Mouse (Mus musculus) adrenal gland, postnatal 4 days (tissue): ENCODE results near the gene Aebp1. TPM values are rescaled to one million over a fixed set of nuclear protein-coding genes. Genes with fewer than 3 reads are reported as not detected.
"Not testable (repeated sequence)": the region's sequence is repeated elsewhere in the genome, so short reads cannot be mapped to it uniquely, and the experiment has no call there.

Source experiments
- DNase-seq, 2 experiments: peaks; one replicate each; pipeline ENCODE4 v3.0.0; 2021 to 2022; ENCODE audit warnings: low spot score in 2 of 2, mixed read lengths in 2 of 2
- total RNA-seq, 2 experiments: library from RNA; stranded (reverse); gene quantifications; 2 replicates each; pipeline ENCODE4 v1.2.3; 2021

Gene Aebp1
- total RNA-seq, 2 experiments from 2014 or later, result 293 to 325 TPM

DNA sequence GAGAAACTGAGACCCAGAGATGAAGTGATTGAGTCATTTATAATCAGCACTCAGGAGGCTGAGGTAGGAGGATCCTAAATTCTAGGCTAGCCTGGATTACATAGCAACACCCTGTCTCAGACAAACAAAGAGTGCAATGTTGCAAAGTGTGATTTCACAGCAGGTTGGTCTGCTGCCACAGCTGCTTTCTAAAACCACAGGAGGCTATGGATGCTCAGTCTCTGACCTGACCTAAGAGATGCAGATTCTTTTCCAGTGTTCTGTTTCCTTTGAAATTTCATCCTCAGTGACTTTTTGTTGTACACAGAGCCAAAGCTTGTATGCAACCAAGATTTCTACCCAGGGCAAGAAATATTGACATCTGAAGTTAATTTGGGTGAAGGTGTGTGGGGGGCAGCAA is 6.3 kb upstream of the Aebp1 start:
- DNase-seq, result no peak

GRCm38 (mm10) chr11:5855902-5856301 is 5.8 kb upstream of the Aebp1 start:
- DNase-seq, result no peak

GRCm38 (mm10) chr11:5856479-5857130 is 5.1 kb upstream of the Aebp1 start:
- no peak for DNase-seq

GRCm38 (mm10) chr11:5858723-5859122 is 3.0 kb upstream of the Aebp1 start:
- no peak for DNase-seq

DNA sequence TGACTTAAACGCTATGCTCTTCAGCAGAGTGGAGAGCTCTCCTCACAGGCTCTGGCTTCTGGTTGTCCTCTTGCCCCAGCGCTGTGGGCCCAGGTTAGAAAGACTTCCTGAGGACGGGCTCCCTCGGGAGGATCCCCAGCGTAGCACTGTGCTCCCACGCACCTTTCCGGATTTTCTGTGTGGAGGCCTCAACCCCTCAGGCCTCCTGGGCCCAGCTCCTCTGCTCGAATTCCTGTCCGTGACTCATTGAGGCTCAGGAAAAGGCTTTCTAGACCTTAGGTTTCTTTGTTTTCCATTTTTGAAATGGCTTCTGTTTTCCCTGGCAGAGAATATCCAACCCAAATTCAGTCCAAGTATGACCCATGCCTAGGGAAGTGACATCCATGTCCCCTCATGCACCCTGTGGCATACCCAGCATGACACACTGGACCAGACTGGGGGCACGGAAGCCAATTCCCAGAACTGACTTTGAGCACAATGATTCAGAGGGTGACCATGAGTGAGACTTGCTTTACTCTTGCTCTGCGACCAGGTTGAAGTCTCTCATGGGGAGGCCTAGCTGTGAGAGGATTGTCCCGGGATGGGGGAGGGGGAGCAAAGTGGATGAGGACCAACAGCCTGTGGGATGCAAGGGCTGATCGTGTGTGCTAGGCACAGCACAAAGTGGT is 1.7 kb upstream of the Aebp1 start:
- no peak for DNase-seq

DNA sequence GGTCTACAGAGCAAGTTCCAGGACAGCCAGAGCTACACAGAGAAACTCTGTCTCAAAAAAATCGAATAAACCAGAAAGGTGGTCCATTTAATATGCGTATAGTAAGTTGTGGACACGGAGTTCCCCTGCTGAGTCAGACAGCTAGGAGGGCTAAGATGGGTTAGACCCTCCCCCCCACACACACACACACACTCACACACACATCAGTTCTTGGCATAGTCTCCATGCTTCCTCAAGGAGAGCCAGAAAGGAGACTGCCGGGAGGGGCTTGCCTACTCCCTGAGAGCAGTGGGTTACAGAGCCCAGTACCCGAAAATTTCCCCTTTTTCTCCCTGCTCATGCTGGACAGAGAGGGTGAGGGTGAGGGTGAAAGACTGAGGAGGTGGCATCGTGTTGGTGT is 1.1 kb upstream of the Aebp1 start:
- DNase-seq, result no peak

GRCm38 (mm10) chr11:5862394-5863105 is 803 bp downstream of the Aebp1 start:
- peak in 1 of 2 experiments; percentile 53 for DNase-seq

DNA sequence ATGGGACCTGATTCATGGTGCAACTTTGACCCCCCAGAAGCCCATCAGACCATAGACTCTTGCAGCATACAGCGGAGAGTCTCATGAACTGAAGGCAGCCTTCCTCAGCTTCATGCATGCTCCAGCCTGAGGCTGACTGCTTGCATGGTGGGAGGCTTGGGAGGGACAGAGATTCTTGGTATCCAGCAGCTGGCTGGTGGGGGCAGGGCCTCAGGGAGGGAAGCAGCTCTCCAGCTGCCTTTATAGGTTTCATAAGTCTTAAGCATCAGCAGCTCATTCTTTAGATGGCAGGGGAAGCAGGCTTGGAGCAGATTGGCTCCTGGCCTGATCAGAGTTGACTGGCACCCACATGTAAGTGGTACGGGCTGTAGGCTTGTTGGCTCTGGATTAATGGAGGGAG is 5.4 kb downstream of the Aebp1 start:
- DNase-seq, result no peak

DNA sequence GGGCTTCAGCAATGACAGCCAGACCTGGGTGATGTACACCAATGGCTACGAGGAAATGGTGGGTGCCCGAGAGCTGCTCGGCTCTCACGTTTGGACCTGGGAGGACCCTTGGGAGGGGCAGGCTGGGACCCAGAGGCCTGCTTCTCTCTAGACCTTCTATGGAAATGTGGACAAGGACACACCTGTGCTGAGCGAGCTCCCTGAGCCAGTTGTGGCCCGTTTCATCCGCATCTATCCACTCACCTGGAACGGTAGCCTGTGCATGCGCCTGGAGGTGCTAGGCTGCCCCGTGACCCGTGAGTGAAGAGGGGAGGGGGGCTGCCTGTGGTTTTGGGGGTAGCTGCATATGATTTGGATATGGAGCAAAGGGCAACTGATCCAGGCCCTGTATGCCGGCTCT is 6.6 kb downstream of the Aebp1 start:
- DNase-seq, result no peak

- DNase-seq, result no peak
These were observed 7.6 kb downstream of the Aebp1 start for GRCm38 (mm10) chr11:5869331-5869730.

- no peak for DNase-seq
These were observed 8.3 kb downstream of the Aebp1 start for GRCm38 (mm10) chr11:5870069-5870468.

DNA sequence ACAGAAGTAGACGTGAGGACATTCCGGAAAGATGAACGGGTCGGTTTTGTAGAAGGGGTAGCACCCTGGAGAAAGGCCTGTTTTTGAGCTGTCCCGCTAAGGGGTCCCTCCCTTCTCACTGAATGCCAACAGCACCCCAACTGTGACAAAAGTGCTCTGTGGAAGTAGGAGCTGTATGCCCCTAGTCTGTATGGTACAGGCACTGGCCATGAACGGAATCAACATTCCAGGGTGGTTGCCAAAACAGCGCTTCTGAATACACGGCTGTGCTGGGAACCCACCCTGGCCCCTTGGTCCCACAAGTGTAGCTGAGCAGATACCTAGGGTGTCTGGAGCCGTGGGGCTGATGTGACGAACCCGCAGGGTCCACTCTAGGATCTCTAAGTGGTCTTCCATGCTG is 11.0 kb downstream of the Aebp1 start:
- DNase-seq, result no peak

- DNase-seq, result no peak
These were observed 11.4 kb downstream of the Aebp1 start for GRCm38 (mm10) chr11:5873192-5873591.

GRCm38 (mm10) chr11:5877421-5877820 is 15.7 kb downstream of the Aebp1 start:
- no peak for DNase-seq

DNA sequence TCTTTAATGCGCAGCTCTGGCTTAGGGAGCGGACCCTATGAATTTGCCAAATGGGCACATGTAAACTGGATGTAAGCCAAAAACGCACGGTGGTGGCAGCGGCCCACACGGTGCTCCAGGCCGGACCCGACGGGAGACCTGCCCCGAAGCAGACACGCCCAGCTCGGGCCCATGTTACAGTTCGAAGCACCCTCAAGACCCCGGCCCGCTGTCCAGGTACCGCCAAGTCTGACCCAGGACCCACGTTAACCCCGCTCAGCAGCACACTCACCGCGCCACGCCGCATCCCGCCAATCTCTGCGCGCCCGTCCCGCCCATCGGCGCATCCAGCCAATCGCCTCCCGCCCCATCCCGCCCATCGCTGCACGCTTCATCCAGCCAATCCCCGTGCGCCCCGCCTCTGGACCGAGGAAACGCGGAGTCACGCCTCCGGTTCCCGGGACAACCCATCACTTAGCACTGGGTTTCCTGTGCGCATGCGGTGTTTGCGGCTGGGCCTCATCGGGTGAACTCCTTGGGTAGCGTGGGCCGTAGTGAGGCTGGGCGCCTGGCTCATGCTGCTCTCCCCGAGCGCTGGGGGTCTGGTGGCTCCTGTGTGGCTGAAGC is 16.3 kb downstream of the Aebp1 start, which contains the start of gene Pold2:
Gene Pold2, minus strand, starts transcription at position 372 of the 606 bp plus-strand sequence.
- DNase-seq, result peak; percentile 92 to 97

DNA sequence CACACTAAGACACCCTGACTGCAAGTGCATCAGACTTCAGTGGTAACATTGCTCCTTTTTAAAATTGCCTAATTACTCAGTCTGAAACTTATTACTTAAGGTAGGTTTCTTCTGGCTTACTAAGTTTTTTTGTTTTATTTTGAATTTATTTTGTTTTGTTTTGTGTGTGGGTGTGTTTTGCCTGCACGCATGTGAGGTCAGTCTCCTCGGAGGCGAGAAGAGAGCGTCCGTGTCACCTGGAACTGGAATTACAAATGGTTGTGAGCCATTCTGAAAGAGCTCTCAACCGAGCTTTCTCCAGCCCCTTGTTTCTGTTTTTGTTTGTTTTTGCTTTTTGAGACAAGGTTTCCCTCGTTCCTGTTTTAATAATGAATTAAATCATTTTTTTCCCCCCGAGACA is 16.9 kb downstream of the Aebp1 start:
- no peak for DNase-seq

- DNase-seq, result no peak
These were observed 18.2 kb downstream of the Aebp1 start for GRCm38 (mm10) chr11:5879905-5880304.

- DNase-seq, result no peak
These were observed 20.8 kb downstream of the Aebp1 start for GRCm38 (mm10) chr11:5882518-5882917.

GRCm38 (mm10) chr11:5886187-5886586 is 24.4 kb downstream of the Aebp1 start:
- DNase-seq, result no peak

- no peak for DNase-seq
These were observed 25.5 kb downstream of the Aebp1 start for GRCm38 (mm10) chr11:5887250-5887649.

GRCm38 (mm10) chr11:5888563-5888962 is 26.8 kb downstream of the Aebp1 start:
- DNase-seq, result not testable (repeated sequence)

GRCm38 (mm10) chr11:5892151-5892591 is 30.4 kb downstream of the Aebp1 start:
- DNase-seq, result no peak
